Mouse (Mus musculus) layer of hippocampus, postnatal 10 days (tissue): ENCODE results near the gene 1700001C19Rik. TPM values are rescaled to one million over a fixed set of nuclear protein-coding genes. Genes with fewer than 3 reads are reported as not detected.
A peak's percentile ranks its signal among the peaks of the same experiment; 100 is the strongest.
"Not testable (repeated sequence)": the region's sequence is repeated elsewhere in the genome, so short reads cannot be mapped to it uniquely, and the experiment has no call there.

Source experiments
- DNase-seq, 2 experiments: peaks; one replicate each; pipeline ENCODE4 v3.0.0; 2021; ENCODE audit warnings: low spot score in 2 of 2
- total RNA-seq, 2 experiments: library from RNA; stranded (reverse); gene quantifications; 2 replicates each; pipeline ENCODE4 v1.2.3; 2021

The 1700001C19Rik gene
- total RNA-seq, 2 experiments from 2014 or later: 0.94 TPM; not detected in 1

DNA sequence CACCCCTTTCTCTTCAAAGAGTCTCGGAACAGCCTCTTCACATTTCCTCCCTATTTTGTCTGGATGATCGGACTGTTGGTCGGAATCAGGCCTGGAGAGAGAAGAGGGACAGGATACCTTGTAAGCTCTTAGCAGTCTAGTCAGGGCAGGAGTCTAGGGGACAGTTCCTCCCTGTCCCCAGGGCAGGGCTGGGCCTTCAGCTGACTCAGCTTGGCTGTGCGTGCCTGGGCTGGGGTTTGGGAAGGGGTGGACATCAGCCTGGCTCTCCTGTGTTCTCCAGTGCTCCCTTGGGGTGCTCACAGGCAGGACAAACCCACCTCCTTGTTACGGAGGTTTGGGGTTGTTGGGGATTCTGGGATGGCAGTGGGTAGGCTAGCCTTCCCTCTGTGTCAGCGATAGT is 1.4 kb upstream of the 1700001C19Rik start:
- no peak for DNase-seq

DNA sequence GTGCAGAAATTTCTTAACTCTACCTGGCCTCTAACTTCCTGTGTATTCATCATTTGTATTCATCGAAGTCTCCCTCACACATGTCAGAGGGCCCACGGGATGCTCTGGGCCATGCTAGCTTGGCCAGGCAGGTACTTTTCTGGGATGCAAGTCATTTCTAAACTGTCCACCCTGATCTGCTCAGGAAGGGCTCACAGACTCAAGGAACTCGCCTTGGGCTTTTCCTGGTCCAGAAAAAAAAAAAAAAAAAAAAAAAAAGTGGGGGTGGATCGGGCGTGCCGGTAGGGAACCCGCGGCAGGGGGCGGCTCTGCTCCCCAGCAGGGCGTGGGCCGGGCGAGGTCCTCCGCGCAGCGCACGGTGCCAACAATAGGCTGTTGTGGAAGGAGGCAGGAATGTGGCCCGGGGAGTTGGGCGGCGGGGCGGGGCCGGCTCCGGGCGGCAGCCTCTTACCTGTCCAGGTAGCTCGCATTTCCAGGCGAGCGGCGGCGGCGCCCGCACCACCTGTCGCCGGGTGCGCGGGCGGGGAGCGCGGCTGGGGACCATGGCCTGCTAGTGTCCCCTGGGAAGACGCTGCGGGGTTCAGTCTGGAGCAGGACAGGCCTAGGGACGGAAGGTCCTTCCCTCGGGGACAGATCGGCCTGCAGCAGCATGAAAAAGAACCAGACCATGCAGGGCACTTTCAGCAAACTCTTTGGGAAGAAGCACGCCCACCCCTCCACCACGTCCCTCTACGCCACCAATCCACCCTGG is 845 bp downstream of the 1700001C19Rik start, which contains the start of gene AI661453:
AI661453 (plus strand) TSS at position 460 of the 751 bp plus-strand sequence.
- DNase-seq: no peak

DNA sequence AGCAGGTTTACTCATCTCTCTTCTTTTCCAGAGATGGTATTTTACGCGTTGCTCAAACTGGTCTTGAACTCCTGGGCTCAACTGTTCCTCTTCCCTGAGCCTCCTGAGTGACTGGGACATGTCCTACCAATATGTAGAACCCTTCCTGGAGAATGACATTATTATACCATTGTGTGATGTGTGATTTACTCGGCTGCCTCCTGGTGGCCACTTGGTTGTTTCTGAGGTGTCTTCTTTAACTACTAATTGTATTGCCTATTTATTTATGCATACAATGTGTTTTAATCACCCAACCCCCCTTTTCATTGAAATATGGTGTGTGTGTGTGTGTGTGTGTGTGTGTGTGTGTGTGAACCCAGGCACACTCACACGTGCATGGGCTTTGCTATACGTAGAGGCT is 6.4 kb downstream of the 1700001C19Rik start:
- DNase-seq: no peak

DNA sequence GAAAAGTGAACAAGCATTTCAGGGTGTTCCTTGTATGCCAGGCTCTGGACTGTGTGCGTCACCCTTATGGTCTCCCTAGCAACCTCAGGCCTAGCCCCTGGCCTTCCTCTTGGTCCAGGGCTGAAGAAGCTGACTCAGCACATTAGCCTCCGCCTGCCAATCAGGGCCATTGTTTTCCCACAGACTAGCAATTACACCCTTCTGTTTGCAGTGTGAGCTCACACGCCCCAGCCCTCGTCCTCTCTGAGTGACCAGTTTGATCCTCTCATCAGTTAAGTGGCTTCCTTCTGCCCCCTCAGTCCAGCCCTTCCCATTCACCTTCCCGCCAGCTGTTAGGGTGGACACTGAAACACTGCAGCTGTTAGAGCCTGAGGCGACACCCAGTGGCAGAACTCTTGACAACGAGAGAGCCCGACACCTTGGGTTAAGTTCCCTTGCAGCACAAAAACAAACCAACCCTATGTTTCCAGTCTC is 8.3 kb downstream of the 1700001C19Rik start:
- DNase-seq: no peak

DNA sequence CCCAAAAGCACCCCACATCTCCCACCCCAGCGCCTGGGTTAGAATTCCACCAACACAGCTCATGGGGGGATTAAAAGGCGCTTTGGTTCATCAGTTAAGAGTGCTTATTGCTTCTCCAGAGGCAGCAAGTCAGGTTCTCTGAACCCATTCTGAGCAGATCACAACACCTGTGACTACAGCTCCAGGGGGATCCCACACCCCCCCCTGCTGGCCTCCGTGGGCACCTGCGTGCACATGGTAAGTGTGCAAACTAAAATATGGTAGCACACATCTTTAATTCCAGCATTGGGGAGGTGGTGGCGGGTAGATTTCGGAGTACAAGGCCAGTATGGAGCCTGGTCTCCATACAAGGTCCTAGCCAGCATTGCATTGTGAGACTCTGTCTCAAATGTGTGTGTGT is 9.9 kb downstream of the 1700001C19Rik start:
- DNase-seq: no peak

DNA sequence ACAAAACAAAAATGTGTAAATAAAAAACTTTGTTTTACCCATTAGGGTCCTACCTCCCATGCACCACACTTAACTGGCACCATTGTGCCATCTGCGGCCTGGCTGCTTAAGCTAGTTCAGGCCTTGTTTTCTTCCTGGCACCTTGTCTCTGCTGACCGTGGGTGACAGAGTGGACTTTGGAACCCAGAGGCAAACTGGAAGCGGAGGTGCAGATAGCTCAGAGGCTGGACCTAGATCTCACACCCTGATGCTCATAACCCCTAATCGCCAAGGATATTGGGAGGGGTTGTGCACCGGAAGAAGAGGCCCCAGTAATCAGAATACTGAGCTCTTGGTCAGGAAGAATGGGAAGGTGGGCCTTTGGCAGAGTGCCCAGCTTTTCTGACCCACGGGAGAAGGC is 13.0 kb downstream of the 1700001C19Rik start:
- DNase-seq: no peak

DNA sequence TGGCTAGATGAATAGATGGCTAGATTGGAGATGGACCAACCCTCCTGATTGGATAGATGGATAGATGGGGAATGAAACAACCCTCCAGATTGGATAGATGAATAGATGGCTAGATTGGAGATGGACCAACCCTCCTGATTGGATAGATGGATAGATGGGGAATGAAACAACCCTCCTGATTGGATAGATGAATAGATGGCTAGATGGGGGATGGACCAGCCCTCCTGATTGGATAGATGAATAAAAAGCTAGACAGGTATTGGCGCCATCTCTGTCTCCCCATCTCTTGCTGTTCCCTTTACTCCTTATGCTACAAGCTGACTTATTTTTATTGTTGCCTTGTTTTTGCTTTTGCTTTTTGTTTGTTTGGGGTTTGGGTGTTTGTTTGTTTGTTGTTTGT is 14.6 kb downstream of the 1700001C19Rik start:
- not testable (repeated sequence) for DNase-seq

DNA sequence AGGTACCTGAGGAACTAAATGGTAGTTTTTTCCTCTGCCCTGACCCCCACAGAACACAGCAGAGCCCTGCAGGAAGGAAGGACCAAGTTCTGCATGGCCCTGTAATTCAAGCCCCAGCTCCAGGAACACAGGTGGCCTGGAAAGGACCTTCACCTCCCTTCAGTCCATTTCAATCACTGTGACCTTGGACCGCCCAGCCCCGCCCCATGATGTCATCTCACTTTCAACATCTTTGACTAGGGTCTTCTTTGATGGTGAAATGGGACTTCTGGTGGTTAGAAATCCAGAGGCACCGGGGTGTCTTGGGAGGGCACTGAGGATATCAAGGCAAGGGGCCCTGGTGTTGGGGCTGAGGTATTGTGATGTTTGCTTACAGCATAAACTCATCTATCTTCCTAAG is 15.6 kb downstream of the 1700001C19Rik start:
- no peak for DNase-seq

DNA sequence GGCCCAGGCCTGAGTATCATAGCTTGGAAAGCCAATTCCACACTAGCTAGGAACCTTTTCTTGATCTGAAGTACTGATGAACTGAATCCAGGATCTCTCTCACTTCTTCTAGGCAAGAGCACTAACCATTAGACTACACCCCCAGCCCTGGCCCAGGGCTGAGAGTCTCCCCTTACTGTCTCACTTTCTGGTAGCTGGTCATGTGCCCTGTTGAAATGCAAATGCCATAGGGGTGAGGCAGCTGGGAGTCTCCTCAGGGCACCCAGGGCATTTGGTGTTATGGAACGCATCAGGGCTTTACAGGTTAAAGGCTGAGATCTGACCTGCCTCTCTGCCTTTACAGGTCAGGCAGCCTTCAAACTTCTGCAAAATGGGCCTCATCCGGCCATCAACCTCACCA is 17.0 kb downstream of the 1700001C19Rik start:
- DNase-seq: no peak

DNA sequence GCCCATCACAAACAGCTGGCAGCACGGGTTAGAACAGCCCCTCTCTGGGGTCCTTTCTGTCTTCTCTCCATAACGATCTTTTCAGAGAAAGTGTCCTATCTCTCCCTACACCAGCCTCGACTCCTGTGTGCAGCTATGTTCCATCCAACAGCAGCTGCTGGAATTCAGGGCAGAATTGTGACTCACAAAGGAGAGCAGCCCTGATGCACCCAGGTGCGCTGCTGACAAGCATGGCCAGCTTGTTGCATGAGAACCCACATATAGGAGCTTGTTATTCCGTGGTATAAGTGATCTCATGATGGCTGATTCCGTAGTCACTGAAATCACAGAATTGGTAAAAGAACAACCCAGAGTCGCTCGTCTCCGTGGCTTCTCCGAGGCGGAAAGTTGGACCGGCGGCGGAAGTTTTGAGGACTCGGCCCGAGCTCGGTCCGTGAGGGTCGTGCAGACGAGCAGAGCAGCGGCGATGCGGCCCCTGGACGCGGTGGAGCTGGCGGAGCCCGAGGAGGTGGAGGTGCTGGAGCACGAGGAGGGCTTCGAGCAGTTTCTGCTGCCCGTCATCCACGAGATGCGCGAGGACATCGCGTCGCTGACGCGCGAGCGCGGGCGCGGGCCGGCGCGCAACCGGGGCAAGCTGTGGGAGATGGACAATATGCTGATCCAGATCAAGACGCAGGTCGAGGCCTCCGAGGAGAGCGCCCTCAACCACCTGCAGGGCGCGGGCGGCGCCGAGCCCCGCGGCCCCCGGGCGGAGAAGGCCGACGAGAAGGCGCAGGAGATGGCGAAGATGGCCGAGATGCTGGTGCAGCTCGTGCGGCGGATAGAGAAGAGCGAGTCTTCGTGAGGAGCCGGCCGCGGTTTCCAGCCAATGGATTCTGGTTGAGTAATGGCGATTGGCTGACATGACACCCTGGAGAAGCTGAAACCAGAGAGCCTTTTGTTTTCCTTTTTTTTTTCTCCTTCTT is 27.0 kb downstream of the 1700001C19Rik start:
- peak; percentile 36 to 39 for DNase-seq

DNA sequence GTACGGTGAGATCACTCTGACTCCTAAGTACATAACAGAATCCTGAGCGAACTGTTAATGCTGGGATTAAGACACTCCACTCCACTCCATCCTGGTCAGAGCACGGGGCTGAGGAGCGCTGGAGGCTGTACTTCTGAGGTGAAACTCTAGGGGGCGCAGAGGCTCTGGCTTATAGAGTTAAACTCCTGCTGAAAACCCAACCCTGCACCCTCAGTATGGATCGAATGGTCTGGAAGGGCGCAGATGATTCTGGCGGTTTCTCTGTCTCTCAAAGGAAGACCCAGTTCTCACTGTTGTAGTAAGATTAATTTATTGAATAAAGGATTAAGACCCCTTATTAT is 28.6 kb downstream of the 1700001C19Rik start:
- DNase-seq: peak; percentile 59

DNA sequence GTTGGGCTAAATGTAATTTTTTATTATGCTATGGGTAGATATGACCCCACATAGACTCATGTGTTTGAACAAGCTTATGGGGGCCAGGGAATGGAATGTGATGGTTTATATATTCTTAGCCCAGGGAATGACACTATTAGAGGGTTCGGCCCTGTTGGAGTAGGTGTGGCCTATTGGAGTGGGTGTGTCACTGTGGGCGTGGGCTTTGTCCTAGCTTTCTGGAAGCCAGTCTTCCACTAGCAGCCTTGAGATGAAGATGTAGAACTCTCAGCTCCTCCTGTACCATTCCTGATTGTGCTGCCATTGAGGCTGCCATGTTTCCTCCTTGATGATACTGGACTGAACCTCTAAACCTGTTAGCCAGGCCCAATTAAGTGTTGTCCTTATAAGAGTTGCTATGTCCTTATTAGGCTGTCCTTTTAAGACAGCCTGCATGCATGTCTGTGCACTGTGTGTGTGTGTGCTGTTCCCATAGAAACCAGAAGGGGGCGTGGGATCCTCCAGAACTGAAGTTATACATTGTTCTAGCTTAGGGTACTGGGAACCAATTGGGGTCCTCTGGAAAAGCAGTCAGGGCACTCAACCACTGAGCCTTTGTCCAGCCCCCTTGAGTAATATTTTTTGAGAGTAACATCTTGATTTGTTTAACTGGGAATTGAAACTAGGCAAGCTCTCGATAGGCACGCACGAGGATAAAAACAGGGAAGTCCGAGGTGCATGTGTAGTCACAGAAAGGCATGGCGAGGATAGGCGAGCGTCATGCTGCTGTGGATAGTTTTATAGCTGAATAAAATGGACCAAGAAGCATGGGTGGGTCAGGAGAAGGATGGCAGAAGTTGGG is 29.2 kb downstream of the 1700001C19Rik start:
- DNase-seq: no peak

DNA sequence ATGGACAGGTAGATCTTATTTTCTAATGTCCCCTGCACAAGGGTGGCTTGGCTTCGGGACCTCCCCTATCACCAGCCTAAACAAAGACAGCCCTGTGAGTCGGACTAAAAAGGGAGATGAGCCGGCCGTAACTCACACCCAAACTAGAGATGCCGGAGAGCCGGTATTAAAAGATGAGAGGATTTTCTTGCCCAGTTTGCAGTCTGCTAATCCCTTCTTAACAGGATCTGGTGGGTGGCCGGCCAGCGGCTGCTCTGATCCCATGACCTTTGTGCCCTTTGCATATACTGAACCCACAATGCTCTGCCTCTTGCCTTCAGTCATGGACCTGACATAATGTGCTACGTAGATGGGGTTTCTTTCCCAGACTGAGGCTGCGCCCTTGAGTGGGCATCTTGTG is 36.7 kb downstream of the 1700001C19Rik start, which contains the start of gene Guca1a:
Guca1a (minus strand) TSS at position 134 of the 400 bp plus-strand sequence.
- no peak for DNase-seq

DNA sequence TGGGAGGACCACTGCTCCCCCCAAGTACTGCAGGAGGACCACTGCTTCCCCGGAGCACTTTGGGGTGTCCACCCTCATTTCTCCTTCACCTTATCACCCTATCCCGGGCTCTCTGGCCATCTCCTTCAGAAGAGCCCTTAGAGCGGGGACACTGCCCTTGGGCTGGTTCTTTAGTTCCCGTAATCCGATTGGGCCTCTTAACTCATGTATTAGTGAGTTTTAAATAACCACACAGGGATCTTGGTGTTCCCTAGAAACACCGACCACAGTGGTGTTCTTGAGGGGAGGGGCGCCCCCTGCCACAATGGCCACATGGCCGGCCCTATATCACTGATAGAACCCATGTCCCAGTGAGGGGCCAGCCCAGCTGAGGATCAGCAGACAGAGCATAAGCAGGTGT is 38.1 kb downstream of the 1700001C19Rik start:
- no peak for DNase-seq

DNA sequence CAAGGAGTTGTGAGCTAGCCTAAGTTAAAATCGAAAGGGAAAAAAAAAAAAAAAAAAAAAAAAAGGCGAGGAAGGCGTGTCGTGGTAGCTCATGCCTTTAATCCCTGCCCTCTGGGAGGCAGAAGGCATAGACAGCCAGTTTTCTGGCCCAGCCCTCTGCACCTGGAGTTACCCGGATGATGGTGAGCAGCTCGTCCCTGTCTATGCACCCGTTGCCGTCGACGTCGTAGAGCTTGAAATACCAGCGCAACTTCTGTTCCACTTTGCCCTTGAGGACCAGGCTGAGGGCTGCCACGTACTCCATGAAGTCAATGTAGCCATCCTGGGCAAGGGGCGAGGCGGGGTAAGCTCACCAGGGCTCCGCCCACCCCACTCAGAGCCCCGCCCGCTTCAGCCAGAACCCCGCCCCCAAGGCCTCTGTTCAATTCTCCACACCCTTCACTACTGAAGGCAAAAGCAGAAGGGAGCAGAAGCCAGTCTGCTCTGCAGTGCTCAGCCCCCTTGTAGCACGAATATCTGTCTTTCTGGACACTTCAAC is 41.7 kb downstream of the 1700001C19Rik start:
- DNase-seq: peak; percentile 19 to 50

DNA sequence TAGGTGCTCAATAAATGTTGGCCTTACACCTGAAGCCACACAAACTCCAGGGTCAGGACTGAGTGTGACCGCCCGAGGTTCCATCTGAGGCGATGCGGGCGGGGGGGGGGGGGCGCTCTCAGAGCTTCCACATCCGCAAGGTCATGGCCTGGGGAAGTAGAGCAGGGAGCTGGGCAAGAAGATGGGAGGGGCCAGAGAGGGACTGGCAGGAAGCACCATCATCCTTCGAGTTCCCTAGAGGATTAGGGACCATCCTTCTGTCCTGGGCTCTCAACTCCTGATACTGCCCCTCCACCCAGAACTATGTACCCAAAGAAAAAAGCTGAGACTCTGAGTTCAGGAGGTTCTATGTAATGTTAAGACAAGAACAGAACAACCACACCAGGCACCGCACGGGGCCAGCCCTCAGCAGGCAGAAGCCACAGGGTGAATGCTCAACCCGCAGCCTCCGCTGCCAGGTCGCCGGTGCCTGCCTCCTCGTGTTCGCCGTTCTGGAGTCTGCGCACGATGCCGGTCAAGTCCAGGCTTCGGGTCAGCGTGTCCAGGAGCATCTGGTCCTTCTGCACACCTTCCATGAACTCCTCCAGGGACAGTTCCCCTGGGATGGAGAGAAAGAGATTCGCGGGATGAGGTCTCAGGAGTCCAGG is 42.8 kb downstream of the 1700001C19Rik start:
- DNase-seq: no peak

DNA sequence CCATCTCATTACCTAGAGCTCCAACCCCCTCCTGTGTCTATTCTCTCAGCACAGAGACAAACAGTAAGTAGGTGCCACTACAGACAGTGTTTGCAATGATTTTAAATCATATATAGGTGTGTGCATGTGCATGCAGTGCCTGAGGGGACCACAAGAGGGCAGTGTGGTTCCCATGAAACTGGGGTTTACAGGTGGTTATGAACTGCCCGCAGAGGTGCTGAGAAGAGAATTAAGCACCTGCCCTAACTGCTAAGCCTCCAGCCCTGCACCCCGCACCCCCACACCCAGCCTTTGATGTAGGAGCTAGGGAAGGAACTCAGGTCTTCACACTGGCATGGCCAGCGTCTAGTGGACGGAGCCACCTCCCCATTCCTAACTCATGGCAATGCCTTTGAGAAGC is 50.5 kb downstream of the 1700001C19Rik start:
- DNase-seq: peak; percentile 43 to 45

DNA sequence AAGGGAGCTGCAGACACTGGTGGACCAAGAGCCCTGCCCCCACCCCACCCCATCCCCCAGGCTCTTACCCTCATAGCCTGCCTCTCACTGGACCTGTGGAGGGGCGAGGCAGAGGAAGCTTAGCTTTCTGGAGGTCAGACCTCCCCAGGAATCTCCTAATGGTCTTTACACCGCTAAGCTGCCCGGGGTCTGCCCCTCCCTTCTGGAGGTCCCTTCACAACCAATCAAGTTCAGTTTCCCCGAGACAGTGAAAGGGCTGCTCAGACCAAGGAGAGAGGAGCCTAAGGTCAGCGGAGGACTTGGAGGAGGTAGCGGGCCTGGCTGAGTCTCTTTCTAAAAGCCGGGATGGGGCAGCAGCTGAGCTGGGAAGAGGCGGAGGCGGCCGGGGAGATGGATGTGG is 52.0 kb downstream of the 1700001C19Rik start, which contains the start of gene Guca1b:
Guca1b (plus strand) TSS at position 249 of the 400 bp plus-strand sequence.
- DNase-seq: no peak

DNA sequence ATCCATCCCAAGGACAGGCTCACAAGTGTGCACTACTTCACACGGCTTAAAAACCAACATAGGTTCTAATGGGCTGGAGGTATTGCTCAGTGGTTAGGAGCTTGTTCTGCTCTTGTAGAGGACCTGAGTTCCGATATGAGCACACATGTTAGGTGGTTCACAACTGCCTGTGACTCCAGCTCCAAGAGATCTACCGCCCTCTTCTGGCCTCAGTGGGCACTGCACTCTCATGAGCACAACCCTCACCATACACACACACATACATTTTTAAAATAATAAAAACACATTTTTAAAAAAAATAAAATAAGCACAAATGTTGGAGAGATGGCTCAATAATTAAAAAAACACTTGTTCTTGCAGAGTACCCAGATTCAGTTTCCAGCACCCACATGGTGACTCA is 53.1 kb downstream of the 1700001C19Rik start:
- no peak for DNase-seq

DNA sequence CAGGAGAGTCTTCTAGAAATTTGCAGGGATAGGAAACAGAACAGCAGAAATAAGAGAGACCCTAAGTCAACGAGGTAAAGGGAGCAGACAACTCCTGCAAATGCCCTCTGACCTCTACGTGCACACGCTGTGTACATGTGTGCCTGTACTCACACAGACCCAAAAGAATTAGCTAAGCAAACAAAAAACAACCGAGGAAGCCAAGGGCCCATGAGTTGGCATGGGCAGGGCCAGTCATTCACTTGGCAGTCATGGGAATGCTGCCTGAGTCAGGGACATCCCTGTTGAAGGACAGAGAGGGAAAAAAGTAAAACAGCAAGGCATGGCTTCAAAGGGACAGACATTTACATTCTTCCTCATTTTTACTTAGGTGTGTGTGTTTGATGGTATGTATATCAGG is 53.9 kb downstream of the 1700001C19Rik start:
- no peak for DNase-seq
